In genomic region chr11:54764026-54764425, GRCm38 (mm10) we compare ENCODE assay signal across 19 mouse cellular contexts. TPM values are rescaled to one million over a fixed set of nuclear protein-coding genes. Genes with fewer than 3 reads are reported as not detected.
A peak's percentile ranks its signal among the peaks of the same experiment; 100 is the strongest.
DNase-seq lines count a peak whose midpoint lies in the region; ATAC-seq and TF ChIP-seq lines count a peak whose summit lies in the region.
"Had no signal": no experiment of that assay in that cellular context is flagged by ENCODE, and none has a peak within 500 bp of the region (broad histone marks: within the 10 kb centered on the region; RNA-seq: fewer than 3 reads in every experiment).

No protein-coding gene starts in this region.

- WGBS in spleen, adult 2 months = 11% methylated on average over 3 of the region's 3 CpGs
- 72% methylated on average over 3 of the region's 3 CpGs for whole genome bisulfite sequencing in hindbrain, embryonic 14.5 days
- 76% methylated on average over 3 of the region's 3 CpGs for WGBS in midbrain, embryonic 13.5 days

- H3K36me3 ChIP-seq in spleen, adult 2 months (ENCODE audit: control insufficient read depth, insufficient read depth, low read length) = no peaks in the 10 kb centered on the region
- H3K36me3 ChIP-seq in hindbrain, embryonic 14.5 days (replicated peaks; ENCODE audit: control insufficient read depth, insufficient read depth) = no peaks in the 10 kb centered on the region
- no peaks in the 10 kb centered on the region for H3K36me3 ChIP-seq in midbrain, embryonic 13.5 days
- H3K36me3 ChIP-seq: heart, embryonic 10.5 days; intestine, embryonic 15.5 days; liver, embryonic 12.5 days; midbrain, embryonic 15.5 days; neural tube, embryonic 13.5 days had no signal

- TF ChIP-seq POLR2A in spleen, adult 2 months (IDR thresholded peaks at IDR 0.05; ENCODE audit: low read depth, low read length) = no peak

- peak overlapping the region; percentile 39; the same call in 1 of the 2 replicates for H3K27ac ChIP-seq in spleen, adult 2 months (ENCODE audit: insufficient read depth, low read length)
- H3K27ac ChIP-seq in hindbrain, embryonic 14.5 days = no peak overlapping the region
- H3K27ac ChIP-seq in midbrain, embryonic 13.5 days = no peak overlapping the region
- H3K27ac ChIP-seq: forebrain, embryonic 13.5 days; heart, embryonic 10.5 days; intestine, embryonic 15.5 days; liver, embryonic 12.5 days; midbrain, embryonic 15.5 days; neural tube, embryonic 13.5 days had no signal

- H3K4me1 ChIP-seq in spleen, adult 2 months (ENCODE audit: control insufficient read depth, insufficient read depth, insufficient read length) = peaks cover 7% of the 10 kb centered on the region; the same call in 1 of the 2 replicates
- peaks cover 9% of the 10 kb centered on the region; the same call in 1 of the 2 replicates for H3K4me1 ChIP-seq in hindbrain, embryonic 14.5 days (replicated peaks; ENCODE audit: control insufficient read depth, insufficient read depth, low read length)
- H3K4me1 ChIP-seq in midbrain, embryonic 13.5 days (replicated peaks) = peaks cover 53% of the 10 kb centered on the region
- H3K4me1 ChIP-seq: intestine, embryonic 15.5 days had no signal

- no peak for TF ChIP-seq CTCF in spleen, adult 2 months (IDR thresholded peaks at IDR 0.05; ENCODE audit: extremely low read depth, insufficient read depth, insufficient read length, insufficient replicate concordance)

- H3K9me3 ChIP-seq in hindbrain, embryonic 14.5 days (ENCODE audit: control insufficient read depth, low read length) = no peaks in the 10 kb centered on the region
- H3K9me3 ChIP-seq in midbrain, embryonic 13.5 days = no peaks in the 10 kb centered on the region
- H3K9me3 ChIP-seq: forebrain, embryonic 13.5 days; heart, embryonic 10.5 days; intestine, embryonic 15.5 days; liver, embryonic 12.5 days; midbrain, embryonic 15.5 days; neural tube, embryonic 13.5 days had no signal

- no peaks in the 10 kb centered on the region for H3K27me3 ChIP-seq in spleen, adult 2 months (ENCODE audit: control insufficient read depth, insufficient read depth, low read length)
- H3K27me3 ChIP-seq in hindbrain, embryonic 14.5 days (ENCODE audit: control insufficient read depth, insufficient read depth, low read length) = no peaks in the 10 kb centered on the region
- H3K27me3 ChIP-seq in midbrain, embryonic 13.5 days = no peaks in the 10 kb centered on the region
- H3K27me3 ChIP-seq: forebrain, embryonic 13.5 days; intestine, embryonic 15.5 days; liver, embryonic 12.5 days; midbrain, embryonic 15.5 days; neural tube, embryonic 13.5 days had no signal

- H3K9ac ChIP-seq in hindbrain, embryonic 14.5 days = no peak overlapping the region
- no peak overlapping the region for H3K9ac ChIP-seq in midbrain, embryonic 13.5 days (replicated peaks)
- H3K9ac ChIP-seq: forebrain, embryonic 13.5 days; intestine, embryonic 15.5 days; liver, embryonic 12.5 days; midbrain, embryonic 15.5 days; neural tube, embryonic 13.5 days had no signal

- H3K4me2 ChIP-seq in hindbrain, embryonic 14.5 days (replicated peaks) = no peak overlapping the region
- no peak overlapping the region for H3K4me2 ChIP-seq in midbrain, embryonic 13.5 days (replicated peaks)
- H3K4me2 ChIP-seq: forebrain, embryonic 13.5 days; intestine, embryonic 15.5 days; liver, embryonic 12.5 days; midbrain, embryonic 15.5 days; neural tube, embryonic 13.5 days had no signal

- no peak overlapping the region for H3K4me3 ChIP-seq in spleen, adult 2 months (ENCODE audit: extremely low read depth, insufficient read depth, insufficient read length)
- H3K4me3 ChIP-seq in hindbrain, embryonic 14.5 days (replicated peaks; ENCODE audit: low read length) = no peak overlapping the region
- H3K4me3 ChIP-seq in midbrain, embryonic 13.5 days (replicated peaks) = no peak overlapping the region
- H3K4me3 ChIP-seq: forebrain, embryonic 13.5 days; heart, embryonic 10.5 days; intestine, embryonic 15.5 days; liver, embryonic 12.5 days; midbrain, embryonic 15.5 days; neural tube, embryonic 13.5 days had no signal

- peak in 1 of 2 experiments; percentile 53 for DNase-seq in spleen, adult 2 months (ENCODE audit: low read depth in 1 of 2, low spot score in 2 of 2)
- DNase-seq in spleen, postnatal 14 days (ENCODE audit: low spot score in 2 of 2) = no peak
- peak; percentile 82 for DNase-seq in induced T-regulatory cell, adult 2 months (ENCODE audit: low read depth)
- DNase-seq in thymus, adult 18-20 months = peak; percentile 64 to 79
- no peak for DNase-seq in embryo, embryonic 10 days (ENCODE audit: low spot score)
- no peak for DNase-seq in hindbrain, embryonic 14.5 days (ENCODE audit: low spot score)
- DNase-seq: cerebellum, adult 11-12 months; kidney, postnatal 14 days; layer of hippocampus, adult 9-11 months; left cerebral cortex, postnatal 4 days; retina, postnatal 1 day had no signal

- ATAC-seq in hindbrain, embryonic 14.5 days (ENCODE audit: low FRiP score) = no peak
- ATAC-seq in midbrain, embryonic 13.5 days = no peak
- ATAC-seq: forebrain, embryonic 13.5 days; intestine, embryonic 15.5 days; liver, embryonic 12.5 days; lung, postnatal 0 days; midbrain, embryonic 15.5 days had no signal

RNA-seq across cellular contexts. Expression of gene Cdc42se2, which starts 23.4 kb away (rescaled TPM):
- polyA plus RNA-seq in spleen, adult 2 months (2012; rRNA removed) = 55.8 and 58.5 TPM in 2 replicates
- 147 and 171 TPM in 2 replicates for polyA plus RNA-seq in hindbrain, embryonic 14.5 days (2014; fragmentation: Nextera tagmentation; extraction: Ambion mirVana)
- polyA plus RNA-seq in midbrain, embryonic 13.5 days (2015; fragmentation: Nextera tagmentation; extraction: Ambion mirVana) = 205 and 209 TPM in 2 replicates

Comparison
In these comparisons a context has a peak if more than half of its experiments do, and no peak if none do; other contexts are left out.
1. DNase-seq: peak in induced T-regulatory cell, adult 2 months (single experiment) and thymus, adult 18-20 months (2 of 2); none in spleen, postnatal 14 days (0 of 2), embryo, embryonic 10 days (single experiment) and hindbrain, embryonic 14.5 days (single experiment).